Mouse (Mus musculus) kidney, adult 18-20 months (tissue): ENCODE results near the gene Gmds.
A peak's percentile ranks its signal among the peaks of the same experiment; 100 is the strongest.

Experiments used
- DNase-seq: peaks from one replicate; pipeline ENCODE4 v3.0.0; 2021

Gmds gene

GRCm38 (mm10) chr13:32145179-32145578 lies 193.4 kb downstream of the Gmds start:
- DNase-seq, result no peak

GRCm38 (mm10) chr13:32143651-32144050 lies 194.9 kb downstream of the Gmds start:
- DNase-seq, result no peak

- no peak for DNase-seq
These were observed 203.8 kb downstream of the Gmds start for GRCm38 (mm10) chr13:32134663-32135273.

- no peak for DNase-seq
These were observed 208.6 kb downstream of the Gmds start for GRCm38 (mm10) chr13:32129970-32130369.

- DNase-seq, result no peak
These were observed 220.2 kb downstream of the Gmds start for GRCm38 (mm10) chr13:32118386-32118785.

GRCm38 (mm10) chr13:32115468-32115867 lies 223.1 kb downstream of the Gmds start:
- no peak for DNase-seq

GRCm38 (mm10) chr13:32113875-32114274 lies 224.7 kb downstream of the Gmds start:
- no peak for DNase-seq

- DNase-seq, result no peak
These were observed 250.1 kb downstream of the Gmds start for GRCm38 (mm10) chr13:32088303-32088977.

- DNase-seq, result no peak
These were observed 257.9 kb downstream of the Gmds start for GRCm38 (mm10) chr13:32080520-32081249.

- no peak for DNase-seq
These were observed 264.9 kb downstream of the Gmds start for GRCm38 (mm10) chr13:32073630-32074029.

- no peak for DNase-seq
These were observed 283.2 kb downstream of the Gmds start for GRCm38 (mm10) chr13:32055321-32055720.

- no peak for DNase-seq
These were observed 285.0 kb downstream of the Gmds start for GRCm38 (mm10) chr13:32053587-32053986.

GRCm38 (mm10) chr13:32047980-32048959 lies 290.3 kb downstream of the Gmds start:
- DNase-seq, result no peak

GRCm38 (mm10) chr13:32046961-32047360 lies 291.6 kb downstream of the Gmds start:
- DNase-seq, result no peak

- DNase-seq, result no peak
These were observed 295.8 kb downstream of the Gmds start for GRCm38 (mm10) chr13:32042748-32043147.

GRCm38 (mm10) chr13:32040822-32041221 lies 297.7 kb downstream of the Gmds start:
- DNase-seq, result no peak

GRCm38 (mm10) chr13:32036902-32037301 lies 301.6 kb downstream of the Gmds start:
- no peak for DNase-seq

- DNase-seq, result no peak
These were observed 303.6 kb downstream of the Gmds start for GRCm38 (mm10) chr13:32034799-32035448.

GRCm38 (mm10) chr13:32034139-32034538 lies 304.4 kb downstream of the Gmds start:
- DNase-seq, result no peak

- no peak for DNase-seq
These were observed 312.1 kb downstream of the Gmds start for GRCm38 (mm10) chr13:32026226-32026975.

- DNase-seq, result peak; percentile 3
These were observed 313.7 kb downstream of the Gmds start for GRCm38 (mm10) chr13:32024822-32025221.
